Mouse (Mus musculus) heart, postnatal 36 days (tissue): ENCODE results near the gene Vmn1r107. TPM values are rescaled to one million over a fixed set of nuclear protein-coding genes. Genes with fewer than 3 reads are reported as not detected.
"Not testable (repeated sequence)": the region's sequence is repeated elsewhere in the genome, so short reads cannot be mapped to it uniquely, and the experiment has no call there.

Source experiments
- DNase-seq, 2 experiments: peaks; one replicate each; pipeline ENCODE4 v3.0.0; 2021 to 2022
- intact Hi-C: fragments of 180-260 bp; cut with DNase I; formaldehyde crosslinking; loops from one replicate; pipeline ENCODE4 v1.15.1; 2025
- total RNA-seq, 2 experiments: library from RNA; stranded (reverse); gene quantifications; 2 replicates each; pipeline ENCODE4 v1.2.3; 2021

Vmn1r107 gene
- not detected for total RNA-seq

DNA sequence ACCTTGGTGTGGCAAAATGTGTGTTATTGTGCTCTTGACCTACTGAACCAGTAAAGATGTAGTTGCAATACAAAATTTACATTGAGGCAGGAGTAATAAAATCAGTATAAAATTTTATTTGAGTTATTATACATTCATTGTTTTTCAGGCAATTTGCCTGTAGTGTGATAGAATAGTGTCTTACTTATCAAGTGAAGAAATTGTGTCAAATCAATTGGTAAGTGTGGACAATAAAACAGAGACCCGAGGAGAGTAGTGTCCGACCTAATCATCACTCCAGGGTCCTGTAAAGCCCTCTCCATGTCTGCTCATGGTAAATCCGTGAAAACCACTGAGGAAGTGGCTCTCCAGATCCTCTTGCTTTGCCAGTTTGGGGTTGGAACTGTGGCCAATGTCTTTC lies at the start of gene Vmn1r107:
Vmn1r107 (plus strand) TSS at position 301 of the 400 bp plus-strand sequence.
- intact Hi-C loops, DNase-seq: not testable (repeated sequence)

- intact Hi-C loops, DNase-seq: not testable (repeated sequence)
These were observed 34.4 kb downstream of the Vmn1r107 start, which contains the start of gene Vmn1r111 for GRCm38 (mm10) chr7:20703116-20703515. Gene Vmn1r111, minus strand, starts transcription at chr7:20703216.

Other genes starting within 250 kb of the Vmn1r107 start
- not detected for gene Vmn1r101, start 226.3 kb upstream of the Vmn1r107 start, total RNA-seq
- gene Gm10670, start 194.0 kb upstream of the Vmn1r107 start, total RNA-seq, result not detected
- gene Vmn1r103, start 158.4 kb upstream of the Vmn1r107 start, total RNA-seq, result not detected
- gene Vmn1r104, start 135.1 kb upstream of the Vmn1r107 start, total RNA-seq, result not detected
- not detected for gene Gm5726, start 123.2 kb upstream of the Vmn1r107 start, total RNA-seq
- not detected for gene Gm4141, start 92.7 kb upstream of the Vmn1r107 start, total RNA-seq
- gene Gm4513, start 69.9 kb upstream of the Vmn1r107 start, total RNA-seq, result not detected
- not detected for gene Vmn1r111, start 34.3 kb downstream of the Vmn1r107 start, total RNA-seq
- gene Gm10668, start 61.7 kb downstream of the Vmn1r107 start, total RNA-seq, result not detected
- gene Vmn1r112, start 102.3 kb downstream of the Vmn1r107 start, total RNA-seq, result not detected
- not detected for gene Vmn1r113, start 118.4 kb downstream of the Vmn1r107 start, total RNA-seq
- not detected for gene Vmn1r114, start 143.3 kb downstream of the Vmn1r107 start, total RNA-seq
- not detected for gene Vmn1r115, start 176.1 kb downstream of the Vmn1r107 start, total RNA-seq
- gene Vmn1r116, start 203.3 kb downstream of the Vmn1r107 start, total RNA-seq, result not detected
- not detected for gene Vmn1r117, start 215.2 kb downstream of the Vmn1r107 start, total RNA-seq
- not detected for gene Vmn1r118, start 243.4 kb downstream of the Vmn1r107 start, total RNA-seq